Mouse (Mus musculus) forelimb bud, embryonic 11.5 days (tissue): ENCODE measurements at regions not wholly inside any gene's neighbourhood (a gene's known extent, or its start where the extent isn't known, plus 50 kb on each side); places are given as distances from the start of the nearest gene placed in this dataset.

Experiments
- DNase-seq: peaks from one replicate; pipeline ENCODE4 v3.0.0-alpha.2; 2012; ENCODE audit warnings: low read depth, low spot score

- DNase-seq, result no peak
Measured at GRCm38 (mm10) chr14:73952511-73952910, 291.5 kb downstream of the Gm21750 start.

- DNase-seq, result peak; percentile 55
Measured at GRCm38 (mm10) chr14:73978694-73979093, 317.7 kb downstream of the Gm21750 start.

GRCm38 (mm10) chr14:73996229-73996628, 335.2 kb downstream of the Gm21750 start:
- no peak for DNase-seq

GRCm38 (mm10) chr14:73997796-73998195, 336.8 kb downstream of the Gm21750 start:
- no peak for DNase-seq

- DNase-seq, result no peak
Measured at GRCm38 (mm10) chr14:73999409-73999909, 338.4 kb downstream of the Gm21750 start.

- DNase-seq, result no peak
Measured at GRCm38 (mm10) chr14:74006911-74007310, 345.9 kb downstream of the Gm21750 start.

- DNase-seq, result no peak
Measured at GRCm38 (mm10) chr14:74011555-74011954, 350.5 kb downstream of the Gm21750 start.

- no peak for DNase-seq
Measured at GRCm38 (mm10) chr14:74019421-74019820, 358.4 kb downstream of the Gm21750 start.

- DNase-seq, result peak; percentile 65
Measured at GRCm38 (mm10) chr14:74047009-74047694, 386.1 kb downstream of the Gm21750 start.

- no peak for DNase-seq
Measured at GRCm38 (mm10) chr14:74047695-74048280, 386.8 kb downstream of the Gm21750 start.

- DNase-seq, result no peak
Measured at GRCm38 (mm10) chr14:74048386-74048785, 387.4 kb downstream of the Gm21750 start.

GRCm38 (mm10) chr14:74066051-74066450, 405.0 kb downstream of the Gm21750 start:
- DNase-seq, result no peak

- no peak for DNase-seq
Measured at GRCm38 (mm10) chr14:74093016-74093415, 432.0 kb downstream of the Gm21750 start.

GRCm38 (mm10) chr14:74099696-74100095, 438.7 kb downstream of the Gm21750 start:
- DNase-seq, result no peak

- no peak for DNase-seq
Measured at GRCm38 (mm10) chr14:74112603-74113002, 451.6 kb downstream of the Gm21750 start.

GRCm38 (mm10) chr14:74113116-74113515, 452.1 kb downstream of the Gm21750 start:
- DNase-seq, result no peak

GRCm38 (mm10) chr14:74113556-74113955, 452.5 kb downstream of the Gm21750 start:
- DNase-seq, result no peak

GRCm38 (mm10) chr14:74117686-74118085, 456.7 kb downstream of the Gm21750 start:
- DNase-seq, result no peak

GRCm38 (mm10) chr14:74145202-74145700, 484.2 kb downstream of the Gm21750 start:
- DNase-seq, result no peak

GRCm38 (mm10) chr14:74166221-74166620, 474.4 kb upstream of the Htr2a start:
- DNase-seq, result no peak

GRCm38 (mm10) chr14:74169131-74169875, 471.3 kb upstream of the Htr2a start:
- no peak for DNase-seq

- DNase-seq, result no peak
Measured at GRCm38 (mm10) chr14:74180066-74180465, 460.6 kb upstream of the Htr2a start.
